Mouse (Mus musculus): Measurements from ENCODE around the gene Stard13.

GRCm38 (mm10) chr5:151092886-151093665 is 140.6 kb downstream of the Stard13 start:
- TF ChIP-seq CTCF (IDR thresholded peaks at IDR 0.05) (no peak), EP300 (IDR thresholded peaks at IDR 0.05) (peak; percentile 97)
